19 mouse cellular contexts compared by ENCODE assay signal in genomic region chr10:81180946-81181345, GRCm38 (mm10). TPM values are rescaled to one million over a fixed set of nuclear protein-coding genes. Genes with fewer than 3 reads are reported as not detected.
DNase-seq lines count a peak whose midpoint lies in the region; ATAC-seq and TF ChIP-seq lines count a peak whose summit lies in the region.
"Had no signal": no experiment of that assay in that cellular context is flagged by ENCODE, and none has a peak within 500 bp of the region (broad histone marks: within the 10 kb centered on the region; RNA-seq: fewer than 3 reads in every experiment).

No protein-coding gene starts in this region.

- WGBS in heart, embryonic 12.5 days, result 91% methylated on average over 13 of the region's 13 CpGs
- 82% methylated on average over 13 of the region's 13 CpGs for WGBS in heart, adult 2 months
- WGBS in midbrain, embryonic 11.5 days, result 93% methylated on average over 13 of the region's 13 CpGs
- 92% methylated on average over 13 of the region's 13 CpGs for WGBS in midbrain, embryonic 15.5 days
- 91% methylated on average over 13 of the region's 13 CpGs for WGBS in embryonic facial prominence, embryonic 15.5 days

- H3K79me2 ChIP-seq in heart, adult 2 months (replicated peaks; ENCODE audit: control insufficient read depth, insufficient read depth, low read length), result peaks cover 4% of the 10 kb centered on the region; the same call in 1 of the 2 replicates

- TF ChIP-seq CTCF in heart, adult 2 months (IDR thresholded peaks at IDR 0.05), result no peak

- no peak overlapping the region for H3K9ac ChIP-seq in heart, embryonic 12.5 days
- no peak overlapping the region for H3K9ac ChIP-seq in heart, adult 2 months (ENCODE audit: low read depth, low read length)
- H3K9ac ChIP-seq in midbrain, embryonic 11.5 days (ENCODE audit: low read length), result no peak overlapping the region
- H3K9ac ChIP-seq in midbrain, embryonic 15.5 days, result no peak overlapping the region
- H3K9ac ChIP-seq in embryonic facial prominence, embryonic 15.5 days, result no peak overlapping the region
- H3K9ac ChIP-seq: forebrain, postnatal 0 days had no signal

- H3K27me3 ChIP-seq in heart, embryonic 12.5 days (replicated peaks), result no peaks in the 10 kb centered on the region
- H3K27me3 ChIP-seq in heart, adult 2 months (ENCODE audit: control insufficient read depth, insufficient read depth, low read length), result no peaks in the 10 kb centered on the region
- no peaks in the 10 kb centered on the region for H3K27me3 ChIP-seq in midbrain, embryonic 11.5 days (ENCODE audit: control insufficient read depth, insufficient read depth, low read length)
- H3K27me3 ChIP-seq in midbrain, embryonic 15.5 days (replicated peaks), result no peaks in the 10 kb centered on the region
- no peaks in the 10 kb centered on the region for H3K27me3 ChIP-seq in embryonic facial prominence, embryonic 15.5 days
- H3K27me3 ChIP-seq: limb, embryonic 13.5 days; megakaryocyte, embryonic 14.5 days had no signal

- DNase-seq in heart, adult 2 months, result no peak
- peak; percentile 75 for DNase-seq in midbrain, embryonic 11.5 days (ENCODE audit: low spot score, missing footprints)
- no peak for DNase-seq in kidney, adult 11 months
- DNase-seq in T-cell, adult 2 months (ENCODE audit: low spot score), result no peak
- DNase-seq: cerebellum, adult 2 months; forebrain, postnatal 0 days; gastrocnemius, postnatal 10 days; heart, postnatal 36 days had no signal

- no peak for TF ChIP-seq POLR2A in heart, adult 2 months (IDR thresholded peaks at IDR 0.05; ENCODE audit: insufficient read depth, low read depth, low read length)

- intact Hi-C loops in heart, adult 2 months (cut with DNase I), result no loop called here

- H3K36me3 ChIP-seq in heart, embryonic 12.5 days, result peaks cover 71% of the 10 kb centered on the region
- H3K36me3 ChIP-seq in heart, adult 2 months (ENCODE audit: control insufficient read depth, insufficient read depth, low read length), result peaks cover 3% of the 10 kb centered on the region; the same call in 1 of the 2 replicates
- peaks cover 42% of the 10 kb centered on the region for H3K36me3 ChIP-seq in midbrain, embryonic 11.5 days (ENCODE audit: control insufficient read depth, insufficient read depth, low read length)
- peaks cover 53% of the 10 kb centered on the region for H3K36me3 ChIP-seq in midbrain, embryonic 15.5 days (replicated peaks)
- H3K36me3 ChIP-seq in embryonic facial prominence, embryonic 15.5 days, result peaks cover 61% of the 10 kb centered on the region

- H3K27ac ChIP-seq in heart, embryonic 12.5 days (ENCODE audit: poor library complexity, severe bottlenecking), result 0 out of 2 replicates have a peak overlapping the region, but pooled peaks have one; percentile 37
- H3K27ac ChIP-seq in heart, adult 2 months, result no peak overlapping the region
- no peak overlapping the region for H3K27ac ChIP-seq in midbrain, embryonic 11.5 days (ENCODE audit: low read depth, low read length)
- H3K27ac ChIP-seq in midbrain, embryonic 15.5 days, result no peak overlapping the region
- peak overlapping the region; percentile 76; the same call in 1 of the 2 replicates for H3K27ac ChIP-seq in embryonic facial prominence, embryonic 15.5 days (replicated peaks)
- H3K27ac ChIP-seq: limb, embryonic 13.5 days had no signal

- no peak overlapping the region for H3K4me2 ChIP-seq in heart, embryonic 12.5 days
- no peak overlapping the region for H3K4me2 ChIP-seq in midbrain, embryonic 11.5 days
- no peak overlapping the region for H3K4me2 ChIP-seq in midbrain, embryonic 15.5 days
- H3K4me2 ChIP-seq in embryonic facial prominence, embryonic 15.5 days (replicated peaks), result no peak overlapping the region
- H3K4me2 ChIP-seq: limb, embryonic 13.5 days had no signal

- H3K4me1 ChIP-seq in heart, embryonic 12.5 days (replicated peaks), result peaks cover 66% of the 10 kb centered on the region
- peaks cover 15% of the 10 kb centered on the region for H3K4me1 ChIP-seq in heart, adult 2 months (ENCODE audit: control insufficient read depth, insufficient read depth, low read length)
- peaks cover 24% of the 10 kb centered on the region for H3K4me1 ChIP-seq in midbrain, embryonic 11.5 days (ENCODE audit: control insufficient read depth, insufficient read depth, low read length)
- H3K4me1 ChIP-seq in midbrain, embryonic 15.5 days, result peaks cover 41% of the 10 kb centered on the region
- H3K4me1 ChIP-seq in embryonic facial prominence, embryonic 15.5 days, result peaks cover 48% of the 10 kb centered on the region

- no peaks in the 10 kb centered on the region for H3K9me3 ChIP-seq in heart, embryonic 12.5 days (replicated peaks)
- no peaks in the 10 kb centered on the region for H3K9me3 ChIP-seq in midbrain, embryonic 11.5 days (ENCODE audit: control insufficient read depth, low read length)
- no peaks in the 10 kb centered on the region for H3K9me3 ChIP-seq in midbrain, embryonic 15.5 days
- no peaks in the 10 kb centered on the region for H3K9me3 ChIP-seq in embryonic facial prominence, embryonic 15.5 days (replicated peaks)
- H3K9me3 ChIP-seq: limb, embryonic 13.5 days; megakaryocyte, embryonic 14.5 days had no signal

- ATAC-seq in heart, embryonic 12.5 days (ENCODE audit: insufficient number of reproducible peaks, low FRiP score), result no peak
- ATAC-seq in midbrain, embryonic 11.5 days (ENCODE audit: low FRiP score), result no peak
- no peak for ATAC-seq in midbrain, embryonic 15.5 days (replicated peaks)
- no peak for ATAC-seq in embryonic facial prominence, embryonic 15.5 days (ENCODE audit: insufficient number of reproducible peaks, low FRiP score, low TSS enrichment, low read depth)
- ATAC-seq: forebrain, postnatal 0 days; inflammation-experienced regulatory T-cells, adult 6 months; lung, postnatal 0 days had no signal

- H3K4me3 ChIP-seq in heart, embryonic 12.5 days, result no peak overlapping the region
- no peak overlapping the region for H3K4me3 ChIP-seq in heart, adult 2 months
- H3K4me3 ChIP-seq in midbrain, embryonic 11.5 days (ENCODE audit: low read depth, low read length), result no peak overlapping the region
- H3K4me3 ChIP-seq in midbrain, embryonic 15.5 days, result no peak overlapping the region
- no peak overlapping the region for H3K4me3 ChIP-seq in embryonic facial prominence, embryonic 15.5 days (replicated peaks)
- H3K4me3 ChIP-seq: limb, embryonic 13.5 days; megakaryocyte, embryonic 14.5 days had no signal

- TF ChIP-seq EP300 in heart, adult 2 months (IDR thresholded peaks at IDR 0.05; ENCODE audit: insufficient read depth, low read depth, low read length), result no peak

RNA-seq across cellular contexts. Expression of gene Dapk3, which starts 1.9 kb away (rescaled TPM):
- 62.8 and 69.0 TPM in 2 replicates for polyA plus RNA-seq in heart, embryonic 12.5 days (2016; fragmentation: Nextera tagmentation; extraction: Ambion mirVana)
- 10 to 100 TPM; 27.8 to 29.0 TPM for total RNA-seq in heart, adult 2 months (2021)
- polyA plus RNA-seq in heart, adult 2 months (2012; rRNA removed), result 30.6 and 35.5 TPM in 2 replicates
- polyA plus RNA-seq in midbrain, embryonic 11.5 days (2014; fragmentation: Nextera tagmentation; extraction: Ambion mirVana), result 49.7 and 50.6 TPM in 2 replicates
- 66.3 and 67.3 TPM in 2 replicates for polyA plus RNA-seq in midbrain, embryonic 15.5 days (2015; fragmentation: Nextera tagmentation; extraction: Ambion mirVana)
- polyA plus RNA-seq in embryonic facial prominence, embryonic 15.5 days (2015; fragmentation: Nextera tagmentation; extraction: Ambion mirVana), result 65.4 and 67.7 TPM in 2 replicates

RNA-seq across cellular contexts. Expression of gene 4930442H23Rik, which starts 2.7 kb away (rescaled TPM):
- 0.18 TPM in 1 of 2 replicates, not detected in the other for polyA plus RNA-seq in heart, embryonic 12.5 days (2016; fragmentation: Nextera tagmentation; extraction: Ambion mirVana)
- total RNA-seq in heart, adult 2 months (2021), result not detected
- polyA plus RNA-seq in heart, adult 2 months (2012; rRNA removed), result not detected in 2 replicates
- not detected in 2 replicates for polyA plus RNA-seq in midbrain, embryonic 11.5 days (2014; fragmentation: Nextera tagmentation; extraction: Ambion mirVana)
- not detected in 2 replicates for polyA plus RNA-seq in midbrain, embryonic 15.5 days (2015; fragmentation: Nextera tagmentation; extraction: Ambion mirVana)
- polyA plus RNA-seq in embryonic facial prominence, embryonic 15.5 days (2015; fragmentation: Nextera tagmentation; extraction: Ambion mirVana), result 0.13 and 0.21 TPM in 2 replicates
- total RNA-seq: forebrain, postnatal 0 days; gastrocnemius, postnatal 10 days; heart, adult 8-10 months; heart, postnatal 36 days; layer of hippocampus, adult 18-20 months had no signal
- polyA plus RNA-seq: cerebellum, adult 2 months; inflammation-experienced regulatory T-cells, adult 6 months; kidney, embryonic 16.5 days; limb, embryonic 13.5 days had no signal

RNA-seq across cellular contexts. Expression of gene Eef2, which starts 4.5 kb away (rescaled TPM):
- polyA plus RNA-seq in heart, embryonic 12.5 days (2016; fragmentation: Nextera tagmentation; extraction: Ambion mirVana), result 408 and 433 TPM in 2 replicates
- 1,000 to 10,000 TPM; 1,027 to 1,244 TPM for total RNA-seq in heart, adult 2 months (2021)
- 887 and 1,187 TPM in 2 replicates for polyA plus RNA-seq in heart, adult 2 months (2012; rRNA removed)
- 398 and 422 TPM in 2 replicates for polyA plus RNA-seq in midbrain, embryonic 11.5 days (2014; fragmentation: Nextera tagmentation; extraction: Ambion mirVana)
- 588 and 606 TPM in 2 replicates for polyA plus RNA-seq in midbrain, embryonic 15.5 days (2015; fragmentation: Nextera tagmentation; extraction: Ambion mirVana)
- polyA plus RNA-seq in embryonic facial prominence, embryonic 15.5 days (2015; fragmentation: Nextera tagmentation; extraction: Ambion mirVana), result 654 and 688 TPM in 2 replicates

RNA-seq across cellular contexts. Expression of gene Pias4, which starts 13.2 kb away (rescaled TPM):
- 36.0 and 36.1 TPM in 2 replicates for polyA plus RNA-seq in heart, embryonic 12.5 days (2016; fragmentation: Nextera tagmentation; extraction: Ambion mirVana)
- 10 to 100 TPM; 14.1 to 16.5 TPM for total RNA-seq in heart, adult 2 months (2021)
- polyA plus RNA-seq in heart, adult 2 months (2012; rRNA removed), result 22.3 and 23.3 TPM in 2 replicates
- 42.1 and 46.5 TPM in 2 replicates for polyA plus RNA-seq in midbrain, embryonic 11.5 days (2014; fragmentation: Nextera tagmentation; extraction: Ambion mirVana)
- polyA plus RNA-seq in midbrain, embryonic 15.5 days (2015; fragmentation: Nextera tagmentation; extraction: Ambion mirVana), result 59.2 and 66.3 TPM in 2 replicates
- polyA plus RNA-seq in embryonic facial prominence, embryonic 15.5 days (2015; fragmentation: Nextera tagmentation; extraction: Ambion mirVana), result 52.0 and 52.7 TPM in 2 replicates

RNA-seq across cellular contexts. Expression of gene Nmrk2, which starts 20.9 kb away (rescaled TPM):
- 3.9 and 4.9 TPM in 2 replicates for polyA plus RNA-seq in heart, embryonic 12.5 days (2016; fragmentation: Nextera tagmentation; extraction: Ambion mirVana)
- total RNA-seq in heart, adult 2 months (2021), result 1 to 10 TPM; 8.7 to 8.8 TPM
- 4.7 and 6.3 TPM in 2 replicates for polyA plus RNA-seq in heart, adult 2 months (2012; rRNA removed)
- not detected in 2 replicates for polyA plus RNA-seq in midbrain, embryonic 11.5 days (2014; fragmentation: Nextera tagmentation; extraction: Ambion mirVana)
- polyA plus RNA-seq in midbrain, embryonic 15.5 days (2015; fragmentation: Nextera tagmentation; extraction: Ambion mirVana), result 0.14 TPM in 1 of 2 replicates, not detected in the other
- polyA plus RNA-seq in embryonic facial prominence, embryonic 15.5 days (2015; fragmentation: Nextera tagmentation; extraction: Ambion mirVana), result 0.36 and 0.54 TPM in 2 replicates
- total RNA-seq: forebrain, postnatal 0 days had no signal
- polyA plus RNA-seq: forebrain, postnatal 0 days; kidney, embryonic 16.5 days; testis, adult 2 months had no signal

Comparison
In these comparisons a context has a peak if more than half of its experiments do, and no peak if none do; other contexts are left out.
1. H3K27ac ChIP-seq: peak in heart, embryonic 12.5 days (single experiment) and embryonic facial prominence, embryonic 15.5 days (single experiment); none in heart, adult 2 months (single experiment), midbrain, embryonic 11.5 days (single experiment) and midbrain, embryonic 15.5 days (single experiment).